Mouse (Mus musculus) erythroblast, embryonic 14.5 days (primary cell): ENCODE data around the gene Uvrag.

Experiments
- GATA1 ChIP-seq: IDR thresholded peaks from 2 replicates; pipeline ENCODE4 v1.6.1; 2012; ENCODE audit warnings: low read length, inconsistent platforms, mixed read lengths
- TAL1 ChIP-seq: IDR thresholded peaks from 3 replicates; pipeline ENCODE4 v1.6.1; 2012; ENCODE audit warnings: low read length, inconsistent platforms, mixed read lengths

GRCm38 (mm10) chr7:99094336-99094735 is 46.6 kb downstream of the Uvrag start:
- TF ChIP-seq GATA1 (no peak), TAL1 (no peak)
